Comparison of ENCODE assay signal across 9 mouse cellular contexts in genomic region chr8:95020293-95020777, GRCm38 (mm10). TPM values are rescaled to one million over a fixed set of nuclear protein-coding genes. Genes with fewer than 3 reads are reported as not detected.
A peak's percentile ranks its signal among the peaks of the same experiment; 100 is the strongest.
DNase-seq lines count a peak whose midpoint lies in the region; ATAC-seq and TF ChIP-seq lines count a peak whose summit lies in the region.
"Had no signal": no experiment of that assay in that cellular context is flagged by ENCODE, and none has a peak within 500 bp of the region (broad histone marks: within the 10 kb centered on the region; RNA-seq: fewer than 3 reads in every experiment).

No protein-coding gene starts in this region.

- H3K27me3 ChIP-seq in C2C12 (ENCODE audit: control insufficient read depth, insufficient read depth, insufficient read length): no peaks in the 10 kb centered on the region
- H3K27me3 ChIP-seq in kidney, postnatal 0 days (ENCODE audit: insufficient read depth, low read length): no peaks in the 10 kb centered on the region
- no peaks in the 10 kb centered on the region for H3K27me3 ChIP-seq in forebrain, embryonic 12.5 days

- peaks cover under 1% of the 10 kb centered on the region for H3K36me3 ChIP-seq in C2C12 (ENCODE audit: control insufficient read depth, insufficient read depth)
- H3K36me3 ChIP-seq in kidney, postnatal 0 days (ENCODE audit: insufficient read depth, low read length): no peaks in the 10 kb centered on the region
- H3K36me3 ChIP-seq in forebrain, embryonic 12.5 days (replicated peaks): peaks cover 4% of the 10 kb centered on the region; the same call in 1 of the 2 replicates

- no peak for TF ChIP-seq POLR2A in bone marrow macrophage, adult 2 months (IDR thresholded peaks at IDR 0.05; ENCODE audit: borderline replicate concordance, low read depth, low read length)

- H3K4me3 ChIP-seq in C2C12 (ENCODE audit: insufficient read depth, poor library complexity, severe bottlenecking): peak overlapping the region; percentile 30
- peak overlapping the region; percentile 15; the same call in 1 of the 2 replicates for H3K4me3 ChIP-seq in bone marrow macrophage, adult 2 months (ENCODE audit: insufficient read depth, low read length)
- no peak overlapping the region for H3K4me3 ChIP-seq in kidney, postnatal 0 days (replicated peaks; ENCODE audit: low read depth, low read length)
- H3K4me3 ChIP-seq in forebrain, embryonic 12.5 days (replicated peaks): no peak overlapping the region

- 57% methylated on average over 12 of the region's 12 CpGs for WGBS in kidney, postnatal 0 days
- 82% methylated on average over 12 of the region's 12 CpGs for WGBS in forebrain, embryonic 12.5 days

- H3K4me2 ChIP-seq in kidney, postnatal 0 days (ENCODE audit: low read length): 0 out of 2 replicates have a peak overlapping the region, but pooled peaks have one; percentile 10
- H3K4me2 ChIP-seq in forebrain, embryonic 12.5 days: no peak overlapping the region

- peaks cover 9% of the 10 kb centered on the region for H3K4me1 ChIP-seq in bone marrow macrophage, adult 2 months (ENCODE audit: control insufficient read depth, insufficient read depth, low read length)
- H3K4me1 ChIP-seq in kidney, postnatal 0 days (replicated peaks; ENCODE audit: insufficient read depth, low read length): no peaks in the 10 kb centered on the region
- H3K4me1 ChIP-seq in forebrain, embryonic 12.5 days: peaks cover 13% of the 10 kb centered on the region

- H3K9ac ChIP-seq in kidney, postnatal 0 days (ENCODE audit: low read depth, low read length): no peak overlapping the region
- H3K9ac ChIP-seq in forebrain, embryonic 12.5 days: no peak overlapping the region

- no peak overlapping the region for H3K27ac ChIP-seq in bone marrow macrophage, adult 2 months (ENCODE audit: insufficient read depth, low read depth, low read length)
- H3K27ac ChIP-seq in kidney, postnatal 0 days: peak overlapping the region; percentile 70
- H3K27ac ChIP-seq in forebrain, embryonic 12.5 days: no peak overlapping the region

- peaks cover 4% of the 10 kb centered on the region for H3K79me3 ChIP-seq in C2C12 (ENCODE audit: low read depth)

- no peaks in the 10 kb centered on the region for H3K9me3 ChIP-seq in kidney, postnatal 0 days (replicated peaks; ENCODE audit: low read length)
- H3K9me3 ChIP-seq in forebrain, embryonic 12.5 days: no peaks in the 10 kb centered on the region

- ATAC-seq in kidney, postnatal 0 days (replicated peaks; ENCODE audit: low FRiP score, low read depth): no peak
- no peak for ATAC-seq in forebrain, embryonic 12.5 days (ENCODE audit: low FRiP score)

- no peak for TF ChIP-seq CTCF in C2C12 (IDR thresholded peaks at IDR 0.05; ENCODE audit: control insufficient read depth, insufficient read depth, insufficient read length)
- no peak for TF ChIP-seq CTCF in bone marrow macrophage, adult 2 months (IDR thresholded peaks at IDR 0.05; ENCODE audit: low read depth, low read length)
- no peak for TF ChIP-seq CTCF in kidney, postnatal 0 days (IDR thresholded peaks at IDR 0.05; ENCODE audit: low read depth)

- peak overlapping the region; percentile 97 for H3ac ChIP-seq in C2C12 (ENCODE audit: control insufficient read depth, insufficient read length, low read depth)

- DNase-seq in kidney, postnatal 0 days (ENCODE audit: low spot score): no peak
- DNase-seq in lung, postnatal 36 days: peak; percentile 60
- no peak for DNase-seq in gastrocnemius, adult 8-10 months (ENCODE audit: low spot score in 2 of 2)
- no peak for DNase-seq in adrenal gland, postnatal 10 days
- DNase-seq in adrenal gland, postnatal 25 days: no peak
- DNase-seq: gastrocnemius, postnatal 10 days had no signal

- peaks cover 40% of the 10 kb centered on the region for H3K79me2 ChIP-seq in C2C12 (ENCODE audit: control insufficient read depth, insufficient read depth)

TF ChIP-seq in C2C12, 6 proteins besides CTCF, POLR2A, EP300 and RAD21:
- TF ChIP-seq USF1 (IDR thresholded peaks at IDR 0.05; ENCODE audit: low read depth) (no peak), MYOD1 (IDR thresholded peaks at IDR 0.05; ENCODE audit: control insufficient read depth, insufficient read length, low read depth) (no peak), MAX (IDR thresholded peaks at IDR 0.05) (peak; percentile 44), MYOG (IDR thresholded peaks at IDR 0.05; ENCODE audit: control insufficient read depth, extremely low read depth, insufficient read length) (no peak), CEBPB (IDR thresholded peaks at IDR 0.05; ENCODE audit: low read depth) (peak; percentile 87), FOSL1 (IDR thresholded peaks at IDR 0.05; ENCODE audit: insufficient read depth, low read length, poor library complexity, severe bottlenecking) (no peak)
TF ChIP-seq in C2C12: peak in this region for 2.

RNA-seq across cellular contexts. Expression of gene Adgrg3, which starts 2.8 kb away (rescaled TPM):
- polyA plus RNA-seq in C2C12 (2012; fragmentation: generic; extraction: Trizol): 19.4 TPM
- 0.23 TPM in 1 of 2 replicates, not detected in the other for polyA plus RNA-seq in bone marrow macrophage, adult 2 months (2012; ENCODE audit: insufficient read depth, insufficient read length, missing spikeins)
- 3.7 and 4.4 TPM in 2 replicates for polyA plus RNA-seq in kidney, postnatal 0 days (2015; fragmentation: Nextera tagmentation; extraction: Ambion mirVana)
- total RNA-seq in gastrocnemius, adult 8-10 months (2022): under 1 TPM in 3 of 4 experiments, not detected in 1; 0.13 to 0.27 (median 0.18) TPM
- polyA plus RNA-seq in forebrain, embryonic 12.5 days (2016; fragmentation: Nextera tagmentation; extraction: Ambion mirVana): 1.7 and 2.4 TPM in 2 replicates
- total RNA-seq in adrenal gland, postnatal 10 days (2021): 1 to 10 TPM; 4.0 to 4.5 TPM
- 3.0 and 4.2 TPM in 2 replicates for total RNA-seq in adrenal gland, postnatal 25 days (2021)

RNA-seq across cellular contexts. Expression of gene Drc7, which starts 34.6 kb away (rescaled TPM):
- 0.09 TPM for polyA plus RNA-seq in C2C12 (2012; fragmentation: generic; extraction: Trizol)
- not detected in 2 replicates for polyA plus RNA-seq in bone marrow macrophage, adult 2 months (2012; ENCODE audit: insufficient read depth, insufficient read length, missing spikeins)
- polyA plus RNA-seq in kidney, postnatal 0 days (2015; fragmentation: Nextera tagmentation; extraction: Ambion mirVana): not detected in 2 replicates
- not detected for total RNA-seq in gastrocnemius, adult 8-10 months (2022)
- 0.26 and 0.38 TPM in 2 replicates for polyA plus RNA-seq in forebrain, embryonic 12.5 days (2016; fragmentation: Nextera tagmentation; extraction: Ambion mirVana)
- total RNA-seq in adrenal gland, postnatal 10 days (2021): not detected
- total RNA-seq in adrenal gland, postnatal 25 days (2021): not detected in 2 replicates
- total RNA-seq: gastrocnemius, postnatal 10 days had no signal

RNA-seq across cellular contexts. Expression of gene Adgrg1, which starts 45.8 kb away (rescaled TPM):
- 2.8 TPM for polyA plus RNA-seq in C2C12 (2012; fragmentation: generic; extraction: Trizol)
- 1.1 and 1.8 TPM in 2 replicates for polyA plus RNA-seq in bone marrow macrophage, adult 2 months (2012; ENCODE audit: insufficient read depth, insufficient read length, missing spikeins)
- 109 and 125 TPM in 2 replicates for polyA plus RNA-seq in kidney, postnatal 0 days (2015; fragmentation: Nextera tagmentation; extraction: Ambion mirVana)
- 10 to 100 TPM; 11.1 to 18.9 (median 12.8) TPM for total RNA-seq in gastrocnemius, adult 8-10 months (2022)
- 180 and 222 TPM in 2 replicates for polyA plus RNA-seq in forebrain, embryonic 12.5 days (2016; fragmentation: Nextera tagmentation; extraction: Ambion mirVana)
- 10 to 100 TPM; 35.9 to 48.9 TPM for total RNA-seq in adrenal gland, postnatal 10 days (2021)
- total RNA-seq in adrenal gland, postnatal 25 days (2021): 11.7 and 20.7 TPM in 2 replicates

Comparison
In these comparisons a context has a peak if more than half of its experiments do, and no peak if none do; other contexts are left out.
1. H3K4me3 ChIP-seq: peak in C2C12 (single experiment) and bone marrow macrophage, adult 2 months (single experiment); none in kidney, postnatal 0 days (single experiment) and forebrain, embryonic 12.5 days (single experiment).
2. RNA of gene Adgrg1, which starts 45.8 kb away (polyA plus RNA-seq): 180 to 222 TPM in forebrain, embryonic 12.5 days and 109 to 125 TPM in kidney, postnatal 0 days; 2.8 TPM in C2C12 (single experiment) and 1.1 to 1.8 TPM in bone marrow macrophage, adult 2 months; every median in the first group is over 10 times any median in the second.